26 mouse cellular contexts compared by ENCODE assay signal in the genomic region with DNA sequence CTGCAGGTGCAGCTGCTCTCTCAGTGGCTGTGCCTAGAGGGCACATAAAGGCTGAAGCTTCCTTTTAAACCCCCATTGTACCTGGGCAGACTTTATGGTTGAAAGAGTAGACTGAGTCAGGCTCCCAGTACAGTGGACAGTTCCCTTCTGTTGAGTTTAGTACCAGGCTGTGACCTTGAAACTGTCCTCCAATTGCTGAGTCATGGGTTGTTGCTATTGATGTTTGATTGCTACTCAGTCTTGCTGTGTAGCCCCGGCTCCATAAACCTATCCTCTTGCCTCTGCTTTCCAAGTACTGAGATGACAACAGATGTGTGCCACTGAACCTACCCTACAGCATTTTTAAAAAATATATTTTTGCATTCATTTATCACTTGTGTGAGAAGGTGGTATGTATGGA.
DNase-seq lines count a peak whose midpoint lies in the region; ATAC-seq lines count a peak whose summit lies in the region.
"Had no signal": no experiment of that assay in that cellular context is flagged by ENCODE, and none has a peak within 500 bp of the region (broad histone marks: within the 10 kb centered on the region; RNA-seq: fewer than 3 reads in every experiment).

No protein-coding gene starts in this region.

- H3K27me3 ChIP-seq in kidney, embryonic 16.5 days (ENCODE audit: insufficient read depth, low read length) = no peaks in the 10 kb centered on the region
- H3K27me3 ChIP-seq: CH12.LX; embryonic facial prominence, embryonic 12.5 days; forebrain, embryonic 12.5 days; Patski had no signal

- H3K4me1 ChIP-seq in kidney, embryonic 16.5 days (ENCODE audit: insufficient read depth, low read length) = no peaks in the 10 kb centered on the region; the same call in 1 of the 2 replicates
- H3K4me1 ChIP-seq: embryonic facial prominence, embryonic 12.5 days; forebrain, embryonic 10.5 days; forebrain, embryonic 12.5 days had no signal

- peak; percentile 30 for DNase-seq in adrenal gland, adult 2 months
- no peak for DNase-seq in adrenal gland, adult 18-20 months (ENCODE audit: low spot score in 2 of 2)
- DNase-seq in ES-CJ7 (ENCODE audit: low read depth, low spot score) (peak; percentile 28), R1 (ENCODE audit: low read depth, low spot score) (peak; percentile 26)
- DNase-seq: adrenal gland, adult 8-10 months; adrenal gland, postnatal 14 days; adrenal gland, postnatal 36 days; B cell, adult 2 months; cerebellum, adult 11-12 months; cerebellum, adult 2 months; cerebellum, adult 9-10 months; cerebellum, postnatal 10 days; cerebellum, postnatal 25 days had no signal

- H3K4me2 ChIP-seq in kidney, embryonic 16.5 days (replicated peaks; ENCODE audit: low read depth, low read length) = no peak overlapping the region
- H3K4me2 ChIP-seq: embryonic facial prominence, embryonic 12.5 days; forebrain, embryonic 12.5 days had no signal

- 77% methylated on average over 1 of the region's 1 CpGs for WGBS in kidney, embryonic 16.5 days

- no peak for ATAC-seq in kidney, embryonic 16.5 days (ENCODE audit: low FRiP score, low TSS enrichment)
- ATAC-seq in erythroid progenitor cell, adult 5-6 weeks (replicated peaks; ENCODE audit: low FRiP score, poor library complexity, severe bottlenecking) = no peak
- ATAC-seq: activated CD4-positive, CD25-positive, alpha-beta regulatory T cell, adult 4 months; CD4-positive, CD25-positive, alpha-beta regulatory T cell, adult 4 months; forebrain, embryonic 14.5 days; forebrain, embryonic 16.5 days; Patski had no signal

- H3K27ac ChIP-seq in kidney, embryonic 16.5 days (ENCODE audit: low read length) = no peak overlapping the region
- H3K27ac ChIP-seq: embryonic facial prominence, embryonic 10.5 days; embryonic facial prominence, embryonic 12.5 days; forebrain, embryonic 10.5 days; forebrain, embryonic 12.5 days had no signal

- H3K36me3 ChIP-seq in kidney, embryonic 16.5 days (ENCODE audit: insufficient read depth, low read length) = no peaks in the 10 kb centered on the region
- H3K36me3 ChIP-seq: embryonic facial prominence, embryonic 10.5 days; embryonic facial prominence, embryonic 12.5 days; forebrain, embryonic 10.5 days; forebrain, embryonic 12.5 days; G1E had no signal

- no peak overlapping the region for H3K4me3 ChIP-seq in kidney, embryonic 16.5 days (ENCODE audit: low read length)
- H3K4me3 ChIP-seq: embryonic facial prominence, embryonic 10.5 days; embryonic facial prominence, embryonic 12.5 days; forebrain, embryonic 10.5 days; forebrain, embryonic 12.5 days had no signal

- no peak overlapping the region for H3K9ac ChIP-seq in kidney, embryonic 16.5 days (replicated peaks; ENCODE audit: low read length)
- H3K9ac ChIP-seq: embryonic facial prominence, embryonic 12.5 days; forebrain, embryonic 12.5 days had no signal

- no peaks in the 10 kb centered on the region for H3K9me3 ChIP-seq in kidney, embryonic 16.5 days (ENCODE audit: low read length)
- H3K9me3 ChIP-seq: embryonic facial prominence, embryonic 10.5 days; embryonic facial prominence, embryonic 12.5 days; forebrain, embryonic 10.5 days; forebrain, embryonic 12.5 days had no signal

Comparison
In these comparisons a context has a peak if more than half of its experiments do, and no peak if none do; other contexts are left out.
1. DNase-seq: peak in adrenal gland, adult 2 months (single experiment), ES-CJ7 (single experiment) and R1 (single experiment); none in adrenal gland, adult 18-20 months (0 of 2).